Mouse (Mus musculus): Measurements from ENCODE around the gene Cabp7. TPM values are rescaled to one million over a fixed set of nuclear protein-coding genes. Genes with fewer than 3 reads are reported as not detected.
A peak's percentile ranks its signal among the peaks of the same experiment; 100 is the strongest.

Gene Cabp7
- total and polyA plus RNA-seq, 3 experiments: 0.51 TPM; not detected in 2

DNA sequence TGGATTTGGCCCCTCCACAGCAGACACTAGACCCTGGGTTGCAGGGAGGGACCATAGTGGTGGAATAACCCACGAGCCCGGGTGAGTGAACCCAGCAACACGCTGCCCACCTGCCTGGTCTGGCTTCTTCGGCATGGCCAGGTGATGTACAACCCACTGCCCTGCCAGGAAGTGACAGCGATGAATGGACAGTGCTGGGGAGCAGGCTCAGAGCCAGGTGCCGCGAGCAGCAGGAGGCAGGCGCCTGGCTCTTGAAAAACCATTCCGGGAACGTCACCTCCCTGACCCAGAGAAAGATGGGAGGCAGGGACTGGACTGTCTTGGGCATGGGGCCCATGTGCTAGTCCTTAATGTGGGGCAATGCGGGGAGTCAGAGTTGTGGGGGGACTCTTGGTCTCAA is 8.3 kb upstream of the Cabp7 start:
- DNase-seq (ENCODE audit: extremely low read depth): no peak
- dilution Hi-C loops (cut with MboI; ENCODE audit: extremely low pct_ligation_motif_present, extremely low pct_unique_long_range_greater_than_20kb, low sequenced_read_pairs) (no loop called here), in situ Hi-C loops (cut with MboI; ENCODE audit: low pct_ligation_motif_present, low pct_unique_long_range_greater_than_20kb, low sequenced_read_pairs) (no loop called here)
- peaks cover 4 to 32% of the 10 kb centered on the region in 2 experiments; a peak in 3 of 4 replicates for H3K4me1 ChIP-seq (ENCODE audit: control insufficient read depth in 1 of 2, insufficient read depth in 2 of 2)
- peaks cover 8% of the 10 kb centered on the region for H3K9me3 ChIP-seq (replicated peaks; ENCODE audit: low read length)
- H3K36me3 ChIP-seq (replicated peaks in 1 of 2; ENCODE audit: control insufficient read depth in 1 of 2, insufficient read depth in 1 of 2, low read length in 1 of 2): peaks cover 0 to 1% of the 10 kb centered on the region in 2 experiments
- H3K27ac ChIP-seq (ENCODE audit: insufficient read depth, low read depth): no peak overlapping the region
- H3K4me2 ChIP-seq (ENCODE audit: insufficient read depth, low read depth, poor library complexity, severe bottlenecking): no peak overlapping the region
- no peaks in the 10 kb centered on the region for H3K79me2 ChIP-seq (replicated peaks; ENCODE audit: control insufficient read depth, extremely low read depth, insufficient read depth, poor library complexity, severe bottlenecking)
- no peak overlapping the region for H3K4me3 ChIP-seq (replicated peaks in 1 of 3; ENCODE audit: low read depth in 2 of 3, low read length in 2 of 3, poor library complexity in 1 of 3)
- H3K9ac ChIP-seq (ENCODE audit: insufficient read depth, low read depth): no peak overlapping the region
- H3K27me3 ChIP-seq (replicated peaks): peaks cover 6% of the 10 kb centered on the region
- no peak for TF ChIP-seq SIN3A (IDR thresholded peaks at IDR 0.05; ENCODE audit: low read length)
- no peak for TF ChIP-seq UBTF (IDR thresholded peaks at IDR 0.05; ENCODE audit: low read depth, low read length)
- TF ChIP-seq MAZ (IDR thresholded peaks at IDR 0.05; ENCODE audit: low read depth, low read length): no peak
- TF ChIP-seq EP300 (IDR thresholded peaks at IDR 0.05; ENCODE audit: low read length): no peak
- TF ChIP-seq SMC3 (IDR thresholded peaks at IDR 0.05; ENCODE audit: low read depth, low read length): no peak
- no peak for TF ChIP-seq TBP (conservative IDR thresholded peaks at IDR 0.05; ENCODE audit: low read depth, low read length)
- TF ChIP-seq NELFE (IDR thresholded peaks at IDR 0.05; ENCODE audit: low read depth, low read length): no peak
- TF ChIP-seq USF2 (conservative IDR thresholded peaks at IDR 0.05; ENCODE audit: low read depth, low read length): no peak
- TF ChIP-seq TCF12 (IDR thresholded peaks at IDR 0.05; ENCODE audit: low read depth, low read length): no peak
- TF ChIP-seq RCOR1 (conservative IDR thresholded peaks at IDR 0.05; ENCODE audit: low read depth, low read length): no peak

DNA sequence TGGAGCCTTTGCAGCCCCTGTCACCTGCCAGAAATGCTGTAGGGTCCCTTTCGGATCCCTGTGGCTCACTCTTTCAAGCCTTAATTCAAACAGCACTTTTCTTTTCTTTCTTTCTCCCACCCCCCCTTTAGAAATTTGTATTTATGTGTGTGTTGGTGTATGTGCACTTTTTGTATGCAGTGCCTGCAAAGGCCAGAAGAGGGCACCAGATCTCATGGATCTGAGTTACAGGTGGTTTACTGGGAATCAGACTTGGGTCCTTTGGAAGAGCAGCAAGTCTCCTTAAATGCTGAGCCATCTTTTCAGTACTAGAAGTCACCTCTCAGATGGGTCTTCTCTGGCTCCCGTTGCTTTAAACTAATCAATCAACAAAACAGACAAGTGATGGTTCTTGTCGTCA is 7.5 kb upstream of the Cabp7 start:
- in situ Hi-C loops (cut with MboI; ENCODE audit: low pct_ligation_motif_present, low pct_unique_long_range_greater_than_20kb, low sequenced_read_pairs) (no loop called here), dilution Hi-C loops (cut with MboI; ENCODE audit: extremely low pct_ligation_motif_present, extremely low pct_unique_long_range_greater_than_20kb, low sequenced_read_pairs) (no loop called here)
- DNase-seq (ENCODE audit: extremely low read depth): no peak
- TF ChIP-seq TBP (conservative IDR thresholded peaks at IDR 0.05; ENCODE audit: low read depth, low read length) (no peak), MYC (IDR thresholded peaks at IDR 0.05; ENCODE audit: low read depth, low read length) (no peak), KAT2A (IDR thresholded peaks at IDR 0.05; ENCODE audit: insufficient replicate concordance, low read length) (no peak), TCF12 (IDR thresholded peaks at IDR 0.05; ENCODE audit: low read depth, low read length) (no peak), MAZ (IDR thresholded peaks at IDR 0.05; ENCODE audit: low read depth, low read length) (no peak), CHD1 (IDR thresholded peaks at IDR 0.05; ENCODE audit: low read depth, low read length) (no peak), HCFC1 (IDR thresholded peaks at IDR 0.05; ENCODE audit: low read depth, low read length) (no peak), RAD21 (IDR thresholded peaks at IDR 0.05; ENCODE audit: low read depth, low read length) (peak; percentile 44), SMC3 (IDR thresholded peaks at IDR 0.05; ENCODE audit: low read depth, low read length) (peak; percentile 48), ZC3H11A (IDR thresholded peaks at IDR 0.05; ENCODE audit: low read depth, low read length) (no peak), MXI1 (IDR thresholded peaks at IDR 0.05; ENCODE audit: low read depth, low read length) (no peak), E2F4 (IDR thresholded peaks at IDR 0.05; ENCODE audit: insufficient replicate concordance, low read depth, low read length) (no peak), CTCF (conservative IDR thresholded peaks at IDR 0.05 in 1 of 2, IDR thresholded peaks at IDR 0.05 in 1 of 2; ENCODE audit: low read depth in 2 of 2, low read length in 2 of 2) (peak; percentile 33 to 61; a peak in 2 of 4 replicates), GABPA (IDR thresholded peaks at IDR 0.05; ENCODE audit: insufficient replicate concordance, low read depth, low read length) (no peak), ZMIZ1 (IDR thresholded peaks at IDR 0.05; ENCODE audit: low read depth, low read length) (no peak)
- Histone ChIP-seq H3K4me2 (ENCODE audit: insufficient read depth, low read depth, poor library complexity, severe bottlenecking) (no peak overlapping the region), H3K27me3 (replicated peaks) (peaks cover 9% of the 10 kb centered on the region), H3K4me1 (ENCODE audit: control insufficient read depth in 1 of 2, insufficient read depth in 2 of 2) (peaks cover 3 to 28% of the 10 kb centered on the region in 2 experiments; a peak in 3 of 4 replicates), H3K36me3 (replicated peaks in 1 of 2; ENCODE audit: control insufficient read depth in 1 of 2, insufficient read depth in 1 of 2, low read length in 1 of 2) (peaks cover 0 to 1% of the 10 kb centered on the region in 2 experiments), H3K9me3 (replicated peaks; ENCODE audit: low read length) (peaks cover 8% of the 10 kb centered on the region), H3K79me2 (replicated peaks; ENCODE audit: control insufficient read depth, extremely low read depth, insufficient read depth, poor library complexity, severe bottlenecking) (no peaks in the 10 kb centered on the region), H3K9ac (ENCODE audit: insufficient read depth, low read depth) (no peak overlapping the region), H3K27ac (ENCODE audit: insufficient read depth, low read depth) (no peak overlapping the region), H3K4me3 (replicated peaks in 1 of 3; ENCODE audit: low read depth in 2 of 3, low read length in 2 of 3, poor library complexity in 1 of 3) (no peak overlapping the region)
